Mouse (Mus musculus) olfactory bulb, adult 2 months (tissue): ENCODE results near the gene Pim3. TPM values are rescaled to one million over a fixed set of nuclear protein-coding genes. Genes with fewer than 3 reads are reported as not detected.

Source experiments
- H3K27ac ChIP-seq: fragments of 200-500 bp; 2 replicates; pipeline ENCODE4 v1.5.1; 2012; ENCODE audit warnings: low read depth, low read length; ENCODE audit not compliant: insufficient read depth
- H3K4me1 ChIP-seq: fragments of 200-500 bp; 2 replicates; pipeline ENCODE4 v1.6.1; 2012; ENCODE audit warnings: low read length; ENCODE audit not compliant: control insufficient read depth, insufficient read depth
- H3K4me3 ChIP-seq: fragments of 200-500 bp; 2 replicates; pipeline ENCODE4 v1.5.1; 2012; ENCODE audit warnings: mild to moderate bottlenecking, low read depth, low read length, moderate library complexity; ENCODE audit not compliant: insufficient read depth
- CTCF ChIP-seq: fragments of 200-500 bp; IDR thresholded peaks from 2 replicates; pipeline ENCODE4 v1.5.1; 2012; ENCODE audit warnings: low read depth, mild to moderate bottlenecking, low read length, moderate library complexity; ENCODE audit not compliant: insufficient read depth
- POLR2A ChIP-seq: fragments of 200-500 bp; IDR thresholded peaks from 2 replicates; pipeline ENCODE4 v1.6.1; 2012; ENCODE audit warnings: mild to moderate bottlenecking, low read depth, low read length, moderate library complexity; ENCODE audit not compliant: insufficient read depth
- WGBS: fragments of 180-500 bp; shearing (Covaris S2); methylation state at CpG from one replicate; pipeline ENCODE4 v1.1.7; 2018; 5-methylcytosine and 5-hydroxymethylcytosine counted together
- polyA plus RNA-seq: library from polyadenylated mRNA; stranded (reverse); fragments of >200 nt; gene quantifications from 2 replicates; pipeline ENCODE4 v1.2.4, GENCODE M21; 2012; ENCODE audit warnings: low replicate concordance; ENCODE audit not compliant: missing spikeins, insufficient read depth, insufficient read length

The Pim3 gene
- polyA plus RNA-seq, 1 experiment = not detected

DNA sequence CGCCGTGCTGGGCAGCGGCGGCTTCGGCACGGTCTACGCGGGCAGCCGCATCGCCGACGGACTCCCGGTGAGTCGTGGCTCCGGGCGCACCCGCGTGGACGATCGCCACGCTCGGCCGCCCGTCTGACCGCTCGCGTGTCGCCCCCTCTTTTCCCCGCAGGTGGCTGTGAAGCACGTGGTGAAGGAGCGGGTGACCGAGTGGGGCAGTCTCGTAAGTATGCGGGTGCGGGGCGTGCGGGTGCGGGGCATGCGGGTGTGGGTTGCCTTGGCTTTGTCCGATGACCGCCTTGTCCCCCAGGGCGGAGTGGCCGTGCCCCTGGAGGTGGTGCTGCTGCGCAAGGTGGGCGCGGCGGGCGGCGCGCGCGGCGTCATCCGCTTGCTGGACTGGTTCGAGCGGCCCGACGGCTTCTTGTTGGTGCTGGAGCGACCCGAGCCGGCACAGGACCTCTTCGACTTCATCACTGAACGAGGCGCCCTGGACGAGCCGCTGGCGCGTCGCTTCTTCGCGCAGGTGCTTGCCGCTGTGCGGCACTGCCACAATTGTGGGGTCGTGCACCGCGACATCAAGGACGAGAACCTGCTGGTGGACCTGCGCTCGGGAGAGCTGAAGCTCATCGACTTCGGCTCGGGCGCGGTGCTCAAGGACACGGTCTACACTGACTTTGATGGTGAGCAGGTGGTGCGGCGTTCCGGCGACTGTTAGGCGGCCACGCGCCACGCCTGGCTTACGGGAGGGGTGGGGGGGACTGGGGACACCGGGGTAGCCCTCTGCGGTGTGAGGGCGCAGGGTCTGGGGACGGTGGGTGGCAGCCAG is 1.1 kb downstream of the Pim3 start:
- TF ChIP-seq CTCF (no peak), POLR2A (no peak)
- peak overlapping the region; percentile 91 for H3K4me3 ChIP-seq
- under 1% methylated on average over 95 of the region's 98 CpGs for WGBS
- H3K27ac ChIP-seq = peak overlapping the region; percentile 80
- H3K4me1 ChIP-seq = peaks cover 26% of the 10 kb centered on the region

DNA sequence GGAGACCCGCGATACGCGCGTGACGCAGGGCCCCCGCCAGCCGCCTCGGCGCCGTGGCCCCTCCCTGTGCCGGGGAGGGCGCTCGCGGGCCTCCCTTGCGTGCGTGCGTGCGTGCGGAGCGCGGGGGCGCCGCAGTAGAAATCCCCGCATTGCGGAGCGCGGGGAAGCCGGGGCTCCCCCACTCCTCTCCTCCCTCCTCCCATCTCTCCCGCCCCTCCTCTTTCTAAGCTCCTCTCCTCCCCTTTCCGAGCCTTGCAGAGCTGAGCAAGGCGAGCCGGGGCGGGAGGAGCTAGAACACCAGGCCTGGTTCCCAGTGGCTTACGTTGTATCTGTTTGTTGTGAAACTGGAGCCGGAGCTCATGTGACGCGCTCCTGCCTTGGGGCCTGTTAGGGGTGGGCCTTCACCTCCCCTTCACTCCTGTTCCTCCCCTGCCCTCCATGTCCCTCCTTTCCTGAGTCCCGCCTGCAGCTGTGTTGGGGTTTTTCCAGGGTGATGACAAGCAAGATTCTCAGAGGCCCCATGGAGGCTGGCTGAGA is 1.8 kb downstream of the Pim3 start:
- under 1% methylated on average over 38 of the region's 39 CpGs for WGBS
- Histone ChIP-seq H3K4me1 (peaks cover 23% of the 10 kb centered on the region), H3K27ac (peak overlapping the region; percentile 54), H3K4me3 (peak overlapping the region; percentile 91)
- TF ChIP-seq CTCF = no peak
- TF ChIP-seq POLR2A = peak; percentile 51; the same call in 1 of the 2 replicates

DNA sequence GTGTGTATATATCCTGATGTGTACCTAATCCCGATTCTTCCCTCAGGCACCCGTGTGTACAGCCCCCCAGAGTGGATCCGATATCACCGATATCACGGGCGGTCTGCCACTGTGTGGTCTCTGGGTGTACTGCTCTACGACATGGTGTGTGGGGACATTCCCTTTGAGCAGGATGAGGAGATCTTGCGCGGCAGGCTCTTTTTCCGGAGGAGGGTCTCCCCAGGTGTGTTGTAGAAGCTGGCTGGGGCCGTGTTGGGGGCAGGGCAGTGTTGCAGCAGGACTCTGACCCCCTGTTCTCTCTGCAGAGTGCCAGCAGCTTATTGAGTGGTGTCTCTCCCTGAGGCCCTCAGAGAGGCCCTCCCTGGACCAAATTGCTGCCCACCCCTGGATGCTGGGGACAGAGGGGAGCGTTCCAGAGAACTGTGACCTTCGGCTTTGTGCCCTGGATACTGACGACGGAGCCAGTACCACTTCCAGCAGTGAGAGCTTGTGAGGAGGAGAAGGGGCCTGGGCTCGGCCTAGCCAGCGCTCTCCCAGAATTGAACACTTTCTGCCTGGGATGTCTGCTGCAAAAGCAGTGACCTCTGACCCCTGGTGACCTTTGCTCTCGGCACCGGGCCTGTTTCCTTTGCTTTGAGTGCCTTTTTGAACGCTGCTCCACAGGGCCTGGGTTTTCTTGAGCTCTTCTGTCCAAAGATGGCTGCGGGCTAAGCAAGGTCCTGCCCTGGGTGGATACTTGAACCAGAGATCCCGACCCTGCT is 2.5 kb downstream of the Pim3 start:
- 34% methylated on average over 22 of the region's 22 CpGs for WGBS
- Histone ChIP-seq H3K27ac (peak overlapping the region; percentile 54), H3K4me1 (peaks cover 21% of the 10 kb centered on the region), H3K4me3 (peak overlapping the region; percentile 91)
- TF ChIP-seq POLR2A = no peak
- no peak for TF ChIP-seq CTCF

DNA sequence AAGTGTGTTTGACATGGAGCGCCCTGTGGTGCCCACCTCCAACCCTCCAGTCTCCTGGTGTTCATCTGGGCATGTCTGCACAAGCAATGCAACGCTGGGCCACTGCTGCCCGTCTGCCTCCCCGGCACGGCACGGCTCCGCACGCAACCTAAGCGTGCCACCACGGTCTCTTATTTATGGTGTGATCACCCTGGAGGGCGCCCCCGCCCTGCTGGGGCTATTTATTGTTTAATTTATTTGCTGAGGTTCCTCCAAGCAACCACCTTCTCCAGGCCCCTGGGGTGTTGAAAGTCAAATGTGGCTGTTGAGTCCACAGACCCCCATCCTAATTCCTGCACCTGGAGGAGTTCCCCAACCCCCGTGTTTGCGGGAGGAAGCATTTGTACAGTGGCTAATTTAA is 3.1 kb downstream of the Pim3 start:
- Histone ChIP-seq H3K4me3 (peak overlapping the region; percentile 91; the same call in 1 of the 2 replicates), H3K4me1 (peaks cover 21% of the 10 kb centered on the region), H3K27ac (no peak overlapping the region)
- WGBS = 79% methylated on average over 14 of the region's 14 CpGs
- no peak for TF ChIP-seq CTCF
- no peak for TF ChIP-seq POLR2A

DNA sequence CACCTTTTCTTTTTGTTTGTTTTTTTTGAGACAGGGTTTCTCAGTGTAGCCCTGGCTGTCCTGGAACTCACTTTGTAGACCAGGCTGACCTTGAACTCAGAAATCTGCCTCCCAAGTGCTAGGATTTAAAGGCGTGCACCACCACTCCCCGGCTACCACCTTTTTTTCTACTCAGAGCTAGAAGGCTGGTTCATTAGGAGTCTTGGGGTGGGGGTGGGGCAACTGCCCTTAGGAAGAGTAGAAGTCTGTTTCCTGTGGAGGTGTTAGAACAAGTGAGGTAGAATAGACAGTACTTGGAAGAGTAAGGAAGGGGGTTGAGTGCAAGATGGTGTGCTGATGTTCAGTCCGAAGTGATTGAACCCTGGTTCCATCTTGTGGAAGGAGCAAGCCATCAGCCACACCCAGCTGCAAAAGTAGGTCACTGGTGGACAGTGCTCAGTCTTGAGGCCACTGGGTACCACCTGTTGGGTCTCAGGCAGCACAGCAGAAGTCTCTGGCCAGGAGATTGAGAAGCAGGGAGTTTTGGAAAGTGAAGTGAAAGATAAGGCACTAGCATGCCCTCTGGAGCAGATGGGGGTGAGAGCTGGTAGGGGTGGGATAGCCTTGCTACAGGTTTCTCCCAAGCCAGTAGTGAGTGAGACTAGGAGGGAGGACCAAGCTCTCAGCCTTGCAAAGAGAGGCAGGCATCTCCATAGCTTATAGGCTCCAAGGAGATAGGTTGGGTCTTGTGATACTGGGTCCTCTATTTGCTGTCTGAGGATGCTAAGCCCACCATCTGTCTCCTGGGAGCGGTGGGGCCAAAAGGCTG is 4.1 kb downstream of the Pim3 start:
- Histone ChIP-seq H3K27ac (no peak overlapping the region), H3K4me1 (peaks cover 21% of the 10 kb centered on the region), H3K4me3 (no peak overlapping the region)
- WGBS = 79% methylated on average over 4 of the region's 4 CpGs
- TF ChIP-seq POLR2A = no peak
- no peak for TF ChIP-seq CTCF

DNA sequence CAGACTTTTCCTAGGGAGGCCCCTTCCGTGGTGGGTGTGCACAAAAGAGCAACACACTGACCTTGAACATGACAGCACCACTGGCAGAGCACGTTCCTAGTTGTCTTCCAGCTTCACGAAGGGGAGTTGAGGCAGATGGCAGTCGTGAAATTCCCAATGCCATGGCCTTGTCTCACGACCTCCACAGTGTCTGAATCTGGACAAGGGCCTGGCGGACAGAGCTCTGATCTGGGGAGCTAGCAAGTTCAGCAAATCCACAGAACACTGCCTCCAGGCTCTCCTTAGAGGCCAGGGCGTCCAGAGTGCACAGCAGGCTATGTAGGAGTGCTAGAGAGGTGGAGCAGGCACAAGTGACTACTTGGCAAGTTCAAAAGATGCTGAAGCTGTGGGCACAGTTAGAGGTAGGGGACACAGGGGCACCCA is 5.0 kb downstream of the Pim3 start:
- 52% methylated on average over 7 of the region's 7 CpGs for WGBS
- H3K4me1 ChIP-seq = peaks cover 18% of the 10 kb centered on the region
- TF ChIP-seq CTCF (no peak), POLR2A (no peak)
- no peak overlapping the region for H3K4me3 ChIP-seq
- no peak overlapping the region for H3K27ac ChIP-seq

DNA sequence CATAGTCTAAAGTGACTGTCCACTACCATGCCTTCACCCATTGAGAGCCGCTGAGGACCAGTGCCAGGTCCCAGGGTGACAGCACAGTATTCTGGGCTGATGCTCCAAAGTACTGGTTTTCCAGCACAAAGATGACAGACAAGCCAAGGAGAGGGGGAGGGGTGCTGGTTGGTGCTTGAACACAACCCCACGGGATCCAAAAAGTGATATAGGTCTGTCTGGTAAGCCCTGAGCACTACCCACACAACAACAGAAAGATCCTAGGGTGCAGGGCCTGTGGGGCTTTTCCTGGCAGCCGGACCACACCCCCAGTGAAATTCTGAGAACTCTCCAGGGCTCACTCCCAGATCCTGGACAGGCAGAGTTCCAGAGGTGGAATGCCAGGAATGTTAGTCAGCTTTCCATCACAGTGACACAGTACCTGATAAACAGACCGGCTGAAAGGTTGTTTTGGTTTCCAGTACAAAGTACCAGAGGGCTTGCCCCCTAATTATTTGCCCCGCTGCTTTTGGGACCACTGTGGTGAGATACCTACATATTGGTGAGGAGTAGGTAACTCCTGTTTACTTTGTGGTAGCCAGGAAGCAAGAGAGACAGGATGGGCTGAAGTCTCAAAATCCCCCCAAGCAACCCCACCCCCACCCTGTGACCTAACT is 5.5 kb downstream of the Pim3 start:
- 50% methylated on average over 5 of the region's 5 CpGs for whole genome bisulfite sequencing
- Histone ChIP-seq H3K4me1 (peaks cover 18% of the 10 kb centered on the region), H3K4me3 (no peak overlapping the region), H3K27ac (no peak overlapping the region)
- no peak for TF ChIP-seq CTCF
- no peak for TF ChIP-seq POLR2A

DNA sequence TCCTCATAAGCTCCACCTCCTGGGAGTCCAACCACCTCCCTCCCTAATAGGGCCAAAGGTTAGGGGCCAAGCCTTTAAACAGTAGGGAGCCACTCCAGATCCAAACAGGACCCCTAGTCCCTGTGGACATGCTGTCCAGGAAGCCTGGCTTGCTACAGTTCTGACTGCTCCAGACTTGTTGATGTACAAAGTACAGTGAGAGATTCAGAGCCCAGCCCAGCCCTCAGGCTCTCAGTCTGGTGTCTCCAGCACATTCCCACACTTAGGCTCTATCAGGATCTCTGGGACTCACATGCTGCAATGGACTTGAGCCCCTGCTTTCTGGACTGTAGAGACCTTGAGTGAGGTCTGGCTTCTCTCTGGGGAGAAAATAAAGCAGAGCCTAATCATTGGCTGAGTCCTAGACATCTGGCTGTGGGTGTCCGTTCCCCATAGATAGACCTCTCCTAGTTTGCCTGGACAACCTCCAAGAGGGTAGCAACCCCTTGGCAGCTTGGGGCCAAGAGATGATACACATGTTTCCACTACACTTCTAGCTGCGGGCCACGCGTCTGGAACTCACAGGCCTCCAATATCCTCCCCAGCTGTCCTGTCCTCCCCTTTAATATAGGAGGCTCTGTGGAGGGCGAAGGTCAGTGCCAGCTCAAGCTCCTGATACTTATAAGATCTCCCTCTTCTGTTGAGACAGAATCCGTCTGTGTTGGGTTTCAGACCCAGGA is 6.2 kb downstream of the Pim3 start:
- H3K27ac ChIP-seq = no peak overlapping the region
- H3K4me3 ChIP-seq = no peak overlapping the region
- 86% methylated on average over 6 of the region's 6 CpGs for WGBS
- H3K4me1 ChIP-seq = peaks cover 18% of the 10 kb centered on the region
- TF ChIP-seq POLR2A (no peak), CTCF (no peak)
